Mouse (Mus musculus): ENCODE data around the gene Snx20.
A peak's percentile ranks its signal among the peaks of the same experiment; 100 is the strongest.
"Not testable (repeated sequence)": the region's sequence is repeated elsewhere in the genome, so short reads cannot be mapped to it uniquely, and the experiment has no call there.

Gene Snx20

GRCm38 (mm10) chr8:88635474-88636397 is at the start of gene Snx20:
Gene Snx20, minus strand, starts transcription at chr8:88636128.
- DNase-seq (ENCODE audit: low spot score in 2 of 2): no peak

GRCm38 (mm10) chr8:88683656-88684289 is 47.8 kb upstream of the Snx20 start:
- DNase-seq (ENCODE audit: low spot score in 2 of 2): peak; percentile 71 to 76

GRCm38 (mm10) chr8:88681046-88681445 is 45.1 kb upstream of the Snx20 start:
- DNase-seq (ENCODE audit: low spot score in 2 of 2): no peak

- no peak for DNase-seq (ENCODE audit: low spot score in 2 of 2)
These were observed 44.6 kb upstream of the Snx20 start for GRCm38 (mm10) chr8:88680566-88680965.

- DNase-seq (ENCODE audit: low spot score in 2 of 2): no peak
These were observed 41.1 kb upstream of the Snx20 start for GRCm38 (mm10) chr8:88677071-88677470.

- no peak for DNase-seq (ENCODE audit: low spot score in 2 of 2)
These were observed 39.6 kb upstream of the Snx20 start for GRCm38 (mm10) chr8:88675372-88676165.

GRCm38 (mm10) chr8:88673859-88674258 is 37.9 kb upstream of the Snx20 start:
- no peak for DNase-seq (ENCODE audit: low spot score in 2 of 2)

GRCm38 (mm10) chr8:88671575-88671974 is 35.6 kb upstream of the Snx20 start:
- DNase-seq (ENCODE audit: low spot score in 2 of 2): peak in 1 of 2 experiments; percentile 68

- no peak for DNase-seq (ENCODE audit: low spot score in 2 of 2)
These were observed 34.9 kb upstream of the Snx20 start for GRCm38 (mm10) chr8:88670782-88671181.

- peak; percentile 69 to 87 for DNase-seq (ENCODE audit: low spot score in 2 of 2)
These were observed 32.6 kb upstream of the Snx20 start for GRCm38 (mm10) chr8:88668400-88669086.

GRCm38 (mm10) chr8:88666435-88666834 is 30.5 kb upstream of the Snx20 start:
- no peak for DNase-seq (ENCODE audit: low spot score in 2 of 2)

- no peak for DNase-seq (ENCODE audit: low spot score in 2 of 2)
These were observed 29.0 kb upstream of the Snx20 start for GRCm38 (mm10) chr8:88664947-88665346.

GRCm38 (mm10) chr8:88664121-88664520 is 28.2 kb upstream of the Snx20 start:
- no peak for DNase-seq (ENCODE audit: low spot score in 2 of 2)

GRCm38 (mm10) chr8:88662401-88662821 is 26.5 kb upstream of the Snx20 start:
- no peak for DNase-seq (ENCODE audit: low spot score in 2 of 2)

GRCm38 (mm10) chr8:88659873-88660272 is 23.9 kb upstream of the Snx20 start:
- no peak for DNase-seq (ENCODE audit: low spot score in 2 of 2)

GRCm38 (mm10) chr8:88655334-88655733 is 19.4 kb upstream of the Snx20 start:
- no peak for DNase-seq (ENCODE audit: low spot score in 2 of 2)

GRCm38 (mm10) chr8:88651122-88651521 is 15.2 kb upstream of the Snx20 start:
- DNase-seq (ENCODE audit: low spot score in 2 of 2): not testable (repeated sequence)

- no peak for DNase-seq (ENCODE audit: low spot score in 2 of 2)
These were observed 14.2 kb upstream of the Snx20 start for GRCm38 (mm10) chr8:88650016-88650708.

GRCm38 (mm10) chr8:88648322-88648721 is 12.4 kb upstream of the Snx20 start:
- no peak for DNase-seq (ENCODE audit: low spot score in 2 of 2)

GRCm38 (mm10) chr8:88646837-88647778 is 11.2 kb upstream of the Snx20 start, which contains the start of gene Nod2:
Gene Nod2, plus strand, starts transcription at chr8:88647315.
- DNase-seq (ENCODE audit: low spot score in 2 of 2): peak in 1 of 2 experiments; percentile 58
